Mouse (Mus musculus) cortical plate, adult 2 months (tissue): ENCODE results near the gene Cpsf6. TPM values are rescaled to one million over a fixed set of nuclear protein-coding genes. Genes with fewer than 3 reads are reported as not detected.
A peak's percentile ranks its signal among the peaks of the same experiment; 100 is the strongest.

Source experiments
- H3K27ac ChIP-seq: fragments of 200-500 bp; 2 replicates; pipeline ENCODE4 v1.5.1; 2012; ENCODE audit warnings: low read length, control low read depth, inconsistent platforms; ENCODE audit not compliant: insufficient read depth
- H3K4me1 ChIP-seq: fragments of 200-500 bp; 2 replicates; pipeline ENCODE4 v1.6.1; 2011; ENCODE audit warnings: low read length; ENCODE audit not compliant: control insufficient read depth, insufficient read depth
- H3K4me3 ChIP-seq: fragments of 200-500 bp; 2 replicates; pipeline ENCODE4 v1.5.1; 2011; ENCODE audit warnings: mild to moderate bottlenecking, low read length, control low read depth; ENCODE audit not compliant: insufficient read depth
- CTCF ChIP-seq: fragments of 200-500 bp; IDR thresholded peaks from 2 replicates; pipeline ENCODE4 v1.5.1; 2011; ENCODE audit warnings: mild to moderate bottlenecking, control low read depth, low read length; ENCODE audit not compliant: insufficient read depth; ENCODE audit errors: extremely low read depth
- POLR2A ChIP-seq: fragments of 200-500 bp; IDR thresholded peaks from 2 replicates; pipeline ENCODE4 v1.6.1; 2011; ENCODE audit warnings: mild to moderate bottlenecking, low read length, control low read depth; ENCODE audit not compliant: insufficient read depth; ENCODE audit errors: extremely low read depth
- polyA plus RNA-seq: library from polyadenylated mRNA; depleted of rRNA; stranded (reverse); fragments of >200 nt; gene quantifications from 2 replicates; pipeline ENCODE4 v1.2.3, GENCODE M21; 2012

Cpsf6 gene
- polyA plus RNA-seq, 1 experiment = 61.3 TPM

DNA sequence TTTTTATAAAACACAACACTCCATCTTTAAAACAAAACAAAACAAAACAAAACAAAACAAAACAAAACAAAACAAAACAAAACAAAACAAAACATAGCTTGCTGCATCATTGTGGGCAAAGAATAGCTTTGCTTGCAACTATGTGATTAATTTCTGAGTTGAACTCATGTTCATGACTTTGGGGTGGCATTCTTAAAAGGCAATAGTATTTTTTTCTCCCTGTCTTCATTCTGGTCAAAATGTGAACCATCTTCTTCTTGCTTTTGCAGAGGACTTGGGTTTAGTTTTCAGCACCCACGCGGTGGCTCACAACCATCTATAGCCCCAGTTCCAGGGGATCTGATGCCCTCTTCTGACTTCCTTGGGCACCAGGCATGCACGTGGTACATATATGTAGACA, 20.0 kb upstream of the Cpsf6 start:
- TF ChIP-seq POLR2A = no peak
- no peak for TF ChIP-seq CTCF
- Histone ChIP-seq H3K4me3 (no peak overlapping the region), H3K27ac (no peak overlapping the region), H3K4me1 (no peaks in the 10 kb centered on the region)

DNA sequence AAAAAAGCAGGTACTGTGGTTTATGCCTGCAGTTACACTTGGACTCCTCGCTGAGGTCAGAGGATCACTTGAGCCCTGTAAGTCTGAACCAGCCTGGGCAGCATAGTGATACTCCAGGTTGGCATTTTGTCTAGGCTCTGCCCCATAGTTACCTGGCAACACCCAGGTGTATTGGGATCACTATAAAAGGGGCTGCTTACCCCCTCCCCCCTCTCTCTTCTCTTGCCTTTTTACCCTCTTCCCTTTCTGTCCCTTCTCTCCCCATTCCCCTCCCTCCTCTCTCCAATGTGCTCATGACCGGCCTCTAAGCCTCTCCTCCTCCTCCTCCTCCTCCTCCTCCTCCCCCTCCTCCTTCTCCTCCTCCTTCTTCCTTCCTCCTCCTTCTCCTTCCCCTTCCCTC, 19.4 kb upstream of the Cpsf6 start:
- no peaks in the 10 kb centered on the region for H3K4me1 ChIP-seq
- H3K27ac ChIP-seq = no peak overlapping the region
- TF ChIP-seq CTCF (no peak), POLR2A (no peak)
- no peak overlapping the region for H3K4me3 ChIP-seq

- no peak overlapping the region for H3K4me3 ChIP-seq
- no peaks in the 10 kb centered on the region for H3K4me1 ChIP-seq
- no peak for TF ChIP-seq POLR2A
- TF ChIP-seq CTCF = no peak
- no peak overlapping the region for H3K27ac ChIP-seq
Observed at GRCm38 (mm10) chr10:117398044-117398780, 18.4 kb upstream of the Cpsf6 start.

DNA sequence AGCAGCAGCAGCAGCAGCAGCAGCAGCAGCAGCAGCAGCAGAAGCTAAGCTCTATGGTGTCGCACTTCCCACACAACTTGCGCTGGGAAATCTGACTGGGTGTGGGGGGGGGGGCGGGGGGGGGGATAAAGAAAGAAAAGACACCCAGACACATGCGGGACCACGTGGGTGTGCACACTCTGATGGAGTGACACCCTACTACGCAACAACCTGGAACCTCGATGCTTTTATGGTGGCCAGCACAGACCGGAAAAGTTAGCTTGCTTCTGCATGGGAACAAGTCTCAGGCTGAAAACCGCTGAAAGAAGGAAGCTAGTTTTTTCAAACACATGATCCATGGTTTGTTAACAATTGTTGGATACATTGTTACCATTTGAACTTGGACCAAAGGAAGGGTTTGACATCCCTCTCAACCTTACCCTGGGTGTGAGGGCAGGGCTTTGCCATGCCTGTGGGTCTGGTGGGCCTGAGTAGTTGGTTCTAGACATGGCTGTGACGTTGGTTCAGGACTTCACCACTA, 17.4 kb upstream of the Cpsf6 start:
- Histone ChIP-seq H3K27ac (no peak overlapping the region), H3K4me1 (peaks cover 1% of the 10 kb centered on the region; the same call in 1 of the 2 replicates), H3K4me3 (no peak overlapping the region)
- TF ChIP-seq POLR2A = no peak
- TF ChIP-seq CTCF = no peak

DNA sequence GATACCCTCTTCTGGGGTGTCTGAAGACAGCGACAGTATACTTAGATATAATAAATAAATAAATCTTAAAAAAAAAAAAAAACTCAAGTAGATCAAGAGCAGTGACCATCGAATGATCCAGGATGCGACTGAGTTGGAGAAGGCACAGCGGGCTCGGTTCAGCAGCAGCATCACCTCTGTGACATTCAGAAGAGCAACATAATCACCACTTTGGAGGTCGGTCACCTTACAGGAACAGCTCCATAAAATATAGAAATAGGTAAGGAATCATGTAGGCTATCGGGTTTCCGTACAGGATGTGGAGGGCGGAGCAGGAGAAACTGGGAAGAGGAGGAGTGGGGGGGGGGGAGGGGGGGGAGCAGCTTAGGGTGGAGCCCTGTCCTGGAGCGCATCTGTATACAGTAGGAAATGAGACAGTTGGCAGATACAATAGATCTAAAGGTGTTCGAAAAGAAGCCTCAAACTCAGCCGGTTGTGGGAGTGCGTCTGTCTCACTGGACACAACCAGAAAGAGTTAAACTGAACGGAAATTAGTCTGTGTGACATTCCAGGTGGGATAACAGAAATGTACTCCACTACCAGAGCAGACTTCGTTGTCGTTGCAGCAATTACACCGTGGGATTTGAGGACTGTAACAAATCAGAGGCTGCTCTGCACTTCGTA, 16.7 kb upstream of the Cpsf6 start:
- no peak overlapping the region for H3K4me3 ChIP-seq
- TF ChIP-seq CTCF (no peak), POLR2A (no peak)
- H3K4me1 ChIP-seq = peaks cover 1% of the 10 kb centered on the region; the same call in 1 of the 2 replicates
- H3K27ac ChIP-seq = no peak overlapping the region

GRCm38 (mm10) chr10:117395801-117396200, 16.0 kb upstream of the Cpsf6 start:
- Histone ChIP-seq H3K27ac (no peak overlapping the region), H3K4me1 (peaks cover 1% of the 10 kb centered on the region; the same call in 1 of the 2 replicates), H3K4me3 (no peak overlapping the region)
- TF ChIP-seq POLR2A (no peak), CTCF (no peak)

DNA sequence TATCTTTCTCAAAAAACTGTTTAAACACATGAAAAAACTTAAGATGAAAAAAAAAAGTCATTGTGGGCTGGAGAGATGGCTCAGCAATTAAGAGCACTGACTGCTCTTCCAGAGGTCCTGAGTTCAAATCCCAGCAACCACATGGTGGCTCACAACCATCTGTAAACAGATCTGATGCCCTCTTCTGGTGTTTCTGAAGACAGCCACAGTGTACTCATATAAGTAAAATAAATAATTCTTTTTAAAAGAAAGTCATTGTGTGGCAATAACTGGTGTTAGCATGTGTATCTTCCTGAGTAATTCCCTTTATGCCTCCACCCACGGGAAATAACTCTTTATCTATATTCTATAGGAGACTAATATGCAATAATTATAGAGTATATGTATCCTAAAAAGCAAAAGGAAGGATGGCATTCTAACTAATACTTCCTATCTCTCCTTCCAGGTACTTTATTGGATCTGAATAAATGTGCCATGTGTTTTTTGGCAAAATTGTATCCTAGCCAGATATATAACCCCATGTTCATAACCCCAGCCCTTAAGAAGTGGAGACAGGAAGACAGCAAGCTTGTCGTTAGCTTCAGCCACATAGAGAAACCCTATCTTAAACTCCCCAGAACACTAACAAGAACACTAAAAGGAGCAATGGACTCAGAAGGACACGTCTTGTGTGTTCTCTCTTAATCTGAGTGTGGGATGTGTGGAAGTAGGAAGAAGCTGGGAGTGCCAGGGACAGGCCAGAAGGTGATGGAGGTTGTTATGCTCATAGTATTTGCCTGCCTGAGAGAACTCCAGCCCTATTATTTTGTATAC, 15.1 kb upstream of the Cpsf6 start:
- no peak overlapping the region for H3K27ac ChIP-seq

DNA sequence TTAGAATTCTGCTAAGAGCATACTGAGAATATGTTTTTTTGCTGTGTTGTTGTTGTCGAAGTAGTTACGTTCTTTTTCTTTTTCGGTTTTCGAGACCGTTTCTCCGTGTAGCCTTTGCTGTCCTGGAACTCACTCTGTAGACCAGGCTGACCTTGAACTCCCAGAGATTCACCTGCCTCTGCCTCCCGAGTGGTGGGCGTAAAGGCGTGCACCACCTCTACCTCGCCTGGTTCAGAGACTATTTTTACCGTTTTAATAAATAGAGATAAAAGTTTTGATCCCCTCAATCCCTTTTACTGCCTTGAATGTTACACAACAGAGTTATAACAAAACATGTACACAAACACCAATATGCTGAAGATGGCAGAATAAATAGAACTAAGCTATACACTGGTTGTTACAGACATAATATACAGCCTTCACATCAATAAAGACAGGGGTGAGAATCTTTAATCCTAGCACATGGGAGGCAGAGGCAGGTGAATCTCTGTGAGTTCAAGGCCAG, 14.1 kb upstream of the Cpsf6 start:
- H3K4me1 ChIP-seq = peaks cover 1% of the 10 kb centered on the region; the same call in 1 of the 2 replicates
- TF ChIP-seq CTCF (no peak), POLR2A (no peak)
- H3K4me3 ChIP-seq = peak overlapping the region; percentile 31
- no peak overlapping the region for H3K27ac ChIP-seq

More for the DNA sequence above, 15.1 kb upstream of the Cpsf6 start:
- Histone ChIP-seq H3K4me1 (peaks cover 1% of the 10 kb centered on the region; the same call in 1 of the 2 replicates), H3K4me3 (no peak overlapping the region)
- TF ChIP-seq CTCF (no peak), POLR2A (no peak)

DNA sequence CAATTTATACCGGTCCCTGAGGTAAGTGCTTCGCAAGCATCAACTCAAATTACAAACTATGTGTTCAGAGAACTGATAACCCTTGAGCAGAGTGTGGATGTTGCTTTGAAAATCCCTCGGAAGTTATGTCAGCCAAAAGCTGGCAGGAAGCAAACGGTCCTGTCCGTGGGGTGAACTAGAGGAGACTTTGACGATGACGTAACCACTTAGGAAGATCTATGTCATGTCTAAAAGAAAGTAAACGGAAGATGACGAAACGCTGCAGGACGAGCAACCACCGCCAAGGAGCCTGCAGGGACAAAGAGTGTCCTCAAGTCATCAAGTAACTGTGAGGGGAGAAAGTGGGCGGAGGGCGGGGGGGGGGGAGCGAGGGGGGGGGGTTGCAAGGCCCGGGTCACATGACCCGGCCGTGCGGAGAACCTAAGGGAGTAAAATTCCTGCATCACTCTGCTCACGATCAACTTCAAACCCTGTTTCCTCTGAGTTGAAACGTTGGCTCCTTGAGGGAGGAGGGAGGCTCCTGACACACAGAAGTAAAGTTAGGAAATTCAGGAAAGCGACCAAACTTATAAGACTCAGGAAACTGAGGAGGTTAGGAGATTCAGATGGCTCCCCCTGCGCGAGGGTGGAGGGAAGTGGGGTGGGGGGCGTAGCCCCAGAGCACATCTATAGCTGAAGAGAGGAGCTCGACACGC, 13.5 kb upstream of the Cpsf6 start:
- H3K27ac ChIP-seq = no peak overlapping the region
- H3K4me1 ChIP-seq = peaks cover 1% of the 10 kb centered on the region; the same call in 1 of the 2 replicates
- no peak for TF ChIP-seq POLR2A
- TF ChIP-seq CTCF = no peak
- peak overlapping the region; percentile 31 for H3K4me3 ChIP-seq
